Comparison of ENCODE assay signal across 16 mouse cellular contexts in genomic region chr7:145301008-145301340, GRCm38 (mm10). TPM values are rescaled to one million over a fixed set of nuclear protein-coding genes. Genes with fewer than 3 reads are reported as not detected.
A peak's percentile ranks its signal among the peaks of the same experiment; 100 is the strongest.
DNase-seq lines count a peak whose midpoint lies in the region; ATAC-seq and TF ChIP-seq lines count a peak whose summit lies in the region.
"Had no signal": no experiment of that assay in that cellular context is flagged by ENCODE, and none has a peak within 500 bp of the region (broad histone marks: within the 10 kb centered on the region; RNA-seq: fewer than 3 reads in every experiment).

No protein-coding gene starts in this region.

- ATAC-seq in kidney, embryonic 15.5 days (replicated peaks; ENCODE audit: low FRiP score): no peak
- no peak for ATAC-seq in limb, embryonic 14.5 days (ENCODE audit: low FRiP score, low read depth)
- no peak for ATAC-seq in hindbrain, embryonic 12.5 days (ENCODE audit: low FRiP score)
- ATAC-seq: forebrain, postnatal 0 days; intestine, embryonic 15.5 days; midbrain, embryonic 13.5 days had no signal

- no peaks in the 10 kb centered on the region for H3K9me3 ChIP-seq in kidney, embryonic 15.5 days (replicated peaks)
- H3K9me3 ChIP-seq in limb, embryonic 14.5 days (ENCODE audit: control insufficient read depth, low read length): no peaks in the 10 kb centered on the region
- H3K9me3 ChIP-seq in hindbrain, embryonic 12.5 days (replicated peaks): no peaks in the 10 kb centered on the region
- H3K9me3 ChIP-seq: hindbrain, embryonic 13.5 days; intestine, embryonic 15.5 days; limb, embryonic 12.5 days; midbrain, embryonic 13.5 days had no signal

- TF ChIP-seq CTCF in cerebellum, adult 2 months (IDR thresholded peaks at IDR 0.05; ENCODE audit: borderline replicate concordance, insufficient read depth, low read depth, low read length): no peak

- H3K4me2 ChIP-seq in kidney, embryonic 15.5 days: no peak overlapping the region
- H3K4me2 ChIP-seq in limb, embryonic 14.5 days (replicated peaks; ENCODE audit: low read depth, low read length, severe bottlenecking): no peak overlapping the region
- no peak overlapping the region for H3K4me2 ChIP-seq in hindbrain, embryonic 12.5 days (replicated peaks)
- H3K4me2 ChIP-seq: hindbrain, embryonic 13.5 days; intestine, embryonic 15.5 days; limb, embryonic 12.5 days; lung, embryonic 14.5 days; midbrain, embryonic 13.5 days had no signal

- no peaks in the 10 kb centered on the region for H3K27me3 ChIP-seq in cerebellum, adult 2 months (ENCODE audit: control insufficient read depth, insufficient read depth, low read length)
- no peaks in the 10 kb centered on the region for H3K27me3 ChIP-seq in kidney, embryonic 15.5 days
- no peaks in the 10 kb centered on the region for H3K27me3 ChIP-seq in limb, embryonic 14.5 days (ENCODE audit: control insufficient read depth, insufficient read depth, low read length)
- no peaks in the 10 kb centered on the region for H3K27me3 ChIP-seq in hindbrain, embryonic 12.5 days
- H3K27me3 ChIP-seq: intestine, embryonic 15.5 days; limb, embryonic 12.5 days had no signal

- peak; percentile 3; the same call in 1 of the 2 replicates for TF ChIP-seq POLR2A in cerebellum, adult 2 months (IDR thresholded peaks at IDR 0.05; ENCODE audit: borderline replicate concordance, insufficient read depth, low read length)
- no peak for TF ChIP-seq POLR2A in limb, embryonic 14.5 days (IDR thresholded peaks at IDR 0.05; ENCODE audit: borderline replicate concordance, extremely low read depth, insufficient read depth, insufficient read length)

- no peaks in the 10 kb centered on the region for H3K36me3 ChIP-seq in kidney, embryonic 15.5 days
- H3K36me3 ChIP-seq in limb, embryonic 14.5 days (ENCODE audit: control insufficient read depth, insufficient read depth, low read length): no peaks in the 10 kb centered on the region
- no peaks in the 10 kb centered on the region for H3K36me3 ChIP-seq in hindbrain, embryonic 12.5 days
- H3K36me3 ChIP-seq: hindbrain, embryonic 13.5 days; intestine, embryonic 15.5 days; limb, embryonic 12.5 days; midbrain, embryonic 13.5 days had no signal

- H3K4me3 ChIP-seq in cerebellum, adult 2 months (replicated peaks; ENCODE audit: insufficient read depth, low read depth, low read length): peak overlapping the region; percentile 95
- no peak overlapping the region for H3K4me3 ChIP-seq in kidney, embryonic 15.5 days (replicated peaks)
- 0 out of 2 replicates have a peak overlapping the region, but pooled peaks have one; percentile 1 for H3K4me3 ChIP-seq in limb, embryonic 14.5 days (replicated peaks; ENCODE audit: low read length)
- H3K4me3 ChIP-seq in hindbrain, embryonic 12.5 days: no peak overlapping the region
- H3K4me3 ChIP-seq: hindbrain, embryonic 13.5 days; intestine, embryonic 15.5 days; limb, embryonic 12.5 days; midbrain, embryonic 13.5 days had no signal

- peaks cover 24% of the 10 kb centered on the region for H3K4me1 ChIP-seq in cerebellum, adult 2 months (ENCODE audit: control insufficient read depth, insufficient read depth, low read length)
- H3K4me1 ChIP-seq in kidney, embryonic 15.5 days: peaks cover 31% of the 10 kb centered on the region
- H3K4me1 ChIP-seq in limb, embryonic 14.5 days (ENCODE audit: control insufficient read depth, insufficient read depth, low read length): peaks cover 26% of the 10 kb centered on the region
- H3K4me1 ChIP-seq in hindbrain, embryonic 12.5 days: peaks cover 10% of the 10 kb centered on the region

- peak overlapping the region; percentile 99 for H3K27ac ChIP-seq in cerebellum, adult 2 months (ENCODE audit: insufficient read depth, low read length)
- peak overlapping the region; percentile 25; the same call in 1 of the 2 replicates for H3K27ac ChIP-seq in kidney, embryonic 15.5 days
- H3K27ac ChIP-seq in limb, embryonic 14.5 days (replicated peaks; ENCODE audit: low read depth, low read length): no peak overlapping the region
- no peak overlapping the region for H3K27ac ChIP-seq in hindbrain, embryonic 12.5 days
- H3K27ac ChIP-seq: hindbrain, embryonic 13.5 days; limb, embryonic 12.5 days; midbrain, embryonic 13.5 days had no signal

- no peak for DNase-seq in cerebellum, adult 2 months
- DNase-seq in cerebellum, postnatal 10 days: no peak
- no peak for DNase-seq in kidney, adult 18-20 months
- peak; percentile 71 for DNase-seq in 3T3-L1 (ENCODE audit: low read depth, low spot score)
- DNase-seq in limb, embryonic 14.5 days (ENCODE audit: low spot score): no peak
- DNase-seq in thymus, postnatal 14 days: no peak
- DNase-seq: adrenal gland, adult 8-10 months; forebrain, postnatal 0 days had no signal

- H3K9ac ChIP-seq in kidney, embryonic 15.5 days: no peak overlapping the region
- no peak overlapping the region for H3K9ac ChIP-seq in limb, embryonic 14.5 days (ENCODE audit: low read depth, low read length, severe bottlenecking)
- no peak overlapping the region for H3K9ac ChIP-seq in hindbrain, embryonic 12.5 days
- H3K9ac ChIP-seq: forebrain, postnatal 0 days; hindbrain, embryonic 13.5 days; intestine, embryonic 15.5 days; limb, embryonic 12.5 days; lung, embryonic 14.5 days; midbrain, embryonic 13.5 days had no signal

RNA-seq across cellular contexts. Expression of gene Mrgprf, which starts 0.3 kb away (rescaled TPM):
- 24.0 and 30.8 TPM in 2 replicates for polyA plus RNA-seq in cerebellum, adult 2 months (2012; rRNA removed)
- polyA plus RNA-seq in kidney, embryonic 15.5 days (2015; fragmentation: Nextera tagmentation; extraction: Ambion mirVana): 2.5 and 3.7 TPM in 2 replicates
- polyA plus RNA-seq in limb, embryonic 14.5 days (2012; rRNA removed): 8.4 and 10.8 TPM in 2 replicates
- polyA plus RNA-seq in limb, embryonic 14.5 days (2014; fragmentation: Nextera tagmentation; extraction: Ambion mirVana): 6.0 and 7.0 TPM in 2 replicates
- polyA plus RNA-seq in hindbrain, embryonic 12.5 days (2016; fragmentation: Nextera tagmentation; extraction: Ambion mirVana): 0.99 and 1.1 TPM in 2 replicates

RNA-seq across cellular contexts. Expression of gene Mrgprd, which starts 13.7 kb away (rescaled TPM):
- polyA plus RNA-seq in cerebellum, adult 2 months (2012; rRNA removed): not detected in 2 replicates
- polyA plus RNA-seq in kidney, embryonic 15.5 days (2015; fragmentation: Nextera tagmentation; extraction: Ambion mirVana): not detected in 2 replicates
- not detected in 2 replicates for polyA plus RNA-seq in limb, embryonic 14.5 days (2012; rRNA removed)
- not detected in 2 replicates for polyA plus RNA-seq in limb, embryonic 14.5 days (2014; fragmentation: Nextera tagmentation; extraction: Ambion mirVana)
- polyA plus RNA-seq in hindbrain, embryonic 12.5 days (2016; fragmentation: Nextera tagmentation; extraction: Ambion mirVana): not detected in 2 replicates
- polyA plus RNA-seq: forebrain, postnatal 0 days; hindbrain, embryonic 13.5 days; intestine, embryonic 15.5 days; limb, embryonic 12.5 days; midbrain, embryonic 13.5 days; urinary bladder, adult 2 months had no signal

RNA-seq across cellular contexts. Expression of gene Tpcn2, which starts 17.2 kb away (rescaled TPM):
- 24.4 and 29.0 TPM in 2 replicates for polyA plus RNA-seq in cerebellum, adult 2 months (2012; rRNA removed)
- 8.8 and 9.7 TPM in 2 replicates for polyA plus RNA-seq in kidney, embryonic 15.5 days (2015; fragmentation: Nextera tagmentation; extraction: Ambion mirVana)
- polyA plus RNA-seq in limb, embryonic 14.5 days (2012; rRNA removed): 44.0 and 59.1 TPM in 2 replicates
- polyA plus RNA-seq in limb, embryonic 14.5 days (2014; fragmentation: Nextera tagmentation; extraction: Ambion mirVana): 4.7 and 5.1 TPM in 2 replicates
- 6.8 and 7.1 TPM in 2 replicates for polyA plus RNA-seq in hindbrain, embryonic 12.5 days (2016; fragmentation: Nextera tagmentation; extraction: Ambion mirVana)

Comparison
In these comparisons a context has a peak if more than half of its experiments do, and no peak if none do; other contexts are left out.
1. H3K27ac ChIP-seq: peak in cerebellum, adult 2 months (single experiment) and kidney, embryonic 15.5 days (single experiment); none in limb, embryonic 14.5 days (single experiment) and hindbrain, embryonic 12.5 days (single experiment).
2. H3K4me3 ChIP-seq: peak in cerebellum, adult 2 months (single experiment) and limb, embryonic 14.5 days (single experiment); none in kidney, embryonic 15.5 days (single experiment) and hindbrain, embryonic 12.5 days (single experiment).